Mouse (Mus musculus) Patski (cell line): Measurements from ENCODE around the gene Bicc1. TPM values are rescaled to one million over a fixed set of nuclear protein-coding genes. Genes with fewer than 3 reads are reported as not detected.

ENCODE experiments used
- ATAC-seq: fragments of 100-300 bp; one replicate; pipeline ENCODE4 v1.8.0; 2021
- CTCF ChIA-PET: fragments of 350-600 bp; sonication (Branson Sonifier 250); formaldehyde crosslinking; loops from one replicate; lab custom pipeline; 2022; ENCODE audit warnings: inconsistent platforms; lab: Charles Lee
- POLR2A ChIA-PET: fragments of 350-600 bp; sonication (Branson Sonifier 250); formaldehyde crosslinking; loops from one replicate; lab custom pipeline; 2022; ENCODE audit warnings: antibody characterized with exemption, inconsistent platforms; lab: Charles Lee
- DNase-seq: peaks from one replicate; pipeline ENCODE4 v3.0.0-alpha.2; 2011; ENCODE audit warnings: low read depth, low spot score
- H3K27me3 ChIP-seq: fragments of 371-371 bp; one replicate; pipeline ENCODE4 v1.5.1; 2021
- CTCF ChIP-seq: fragments of 100-300 bp; IDR thresholded peaks from one replicate; pipeline ENCODE4 v1.5.1; 2021
- in situ Hi-C: fragments of 300-500 bp; cut with MboI; formaldehyde crosslinking; loops from 3 replicates; pipeline ENCODE4 v1.11.1; 2018; ENCODE audit warnings: low pct_unique_long_range_greater_than_20kb, mixed read lengths
- polyA plus RNA-seq: library from polyadenylated mRNA; unstranded; gene quantifications from one replicate; pipeline ENCODE4 v1.2.3, GENCODE M21; 2021

The Bicc1 gene
- polyA plus RNA-seq, 1 experiment from 2014 or later, result 384 TPM

- H3K27me3 ChIP-seq, result no peaks in the 10 kb centered on the region
- in situ Hi-C loops, result no loop called here
- ChIA-PET POLR2A (no interaction called here), CTCF (no interaction called here)
- TF ChIP-seq CTCF, result no peak
- no peak for ATAC-seq
- DNase-seq, result no peak
These were observed 165.4 kb downstream of the Bicc1 start for GRCm38 (mm10) chr10:70994135-70994497.

GRCm38 (mm10) chr10:70993497-70994134, 165.9 kb downstream of the Bicc1 start:
- in situ Hi-C loops, result no loop called here
- CTCF ChIA-PET, result no interaction called here
- ATAC-seq, result no peak
- no peak for TF ChIP-seq CTCF
- POLR2A ChIA-PET, result no interaction called here
- DNase-seq, result no peak
- H3K27me3 ChIP-seq, result no peaks in the 10 kb centered on the region

- ATAC-seq (no peak), DNase-seq (no peak)
- no peaks in the 10 kb centered on the region for H3K27me3 ChIP-seq
- ChIA-PET POLR2A (no interaction called here), CTCF (no interaction called here)
- TF ChIP-seq CTCF, result no peak
- in situ Hi-C loops, result no loop called here
These were observed 172.1 kb downstream of the Bicc1 start for GRCm38 (mm10) chr10:70987396-70987795.

- no peaks in the 10 kb centered on the region for H3K27me3 ChIP-seq
- TF ChIP-seq CTCF, result no peak
- ATAC-seq (no peak), DNase-seq (no peak)
- in situ Hi-C loops, result no loop called here
- POLR2A ChIA-PET, result interaction anchor here (0.6 kb wide), 1 partner anchor 159 kb away, joined by 5 read pairs; no protein-coding TSS in a partner anchor
- CTCF ChIA-PET, result interaction anchor here (0.8 kb wide), 1 partner anchor 19 kb away, joined by 4 read pairs; no protein-coding TSS in a partner anchor
These were observed 176.3 kb downstream of the Bicc1 start for GRCm38 (mm10) chr10:70983036-70983670.

GRCm38 (mm10) chr10:70982156-70982555, 177.3 kb downstream of the Bicc1 start:
- CTCF ChIA-PET, result no interaction called here
- in situ Hi-C loops, result no loop called here
- no peak for ATAC-seq
- POLR2A ChIA-PET, result no interaction called here
- TF ChIP-seq CTCF, result no peak
- no peaks in the 10 kb centered on the region for H3K27me3 ChIP-seq
- no peak for DNase-seq

- no peaks in the 10 kb centered on the region for H3K27me3 ChIP-seq
- ATAC-seq (no peak), DNase-seq (no peak)
- POLR2A ChIA-PET, result no interaction called here
- CTCF ChIA-PET, result no interaction called here
- no peak for TF ChIP-seq CTCF
- in situ Hi-C loops, result no loop called here
These were observed 179.8 kb downstream of the Bicc1 start for GRCm38 (mm10) chr10:70979657-70980056.

GRCm38 (mm10) chr10:70977141-70977540, 182.4 kb downstream of the Bicc1 start:
- TF ChIP-seq CTCF, result no peak
- POLR2A ChIA-PET, result no interaction called here

GRCm38 (mm10) chr10:70976633-70977032, 182.9 kb downstream of the Bicc1 start:
- no peak for TF ChIP-seq CTCF
- no peak for ATAC-seq
- in situ Hi-C loops, result no loop called here
- CTCF ChIA-PET, result no interaction called here
- no peaks in the 10 kb centered on the region for H3K27me3 ChIP-seq
- DNase-seq, result no peak
- POLR2A ChIA-PET, result no interaction called here

More at GRCm38 (mm10) chr10:70977141-70977540, 182.4 kb downstream of the Bicc1 start:
- in situ Hi-C loops, result no loop called here
- CTCF ChIA-PET, result no interaction called here
- DNase-seq (no peak), ATAC-seq (no peak)
- no peaks in the 10 kb centered on the region for H3K27me3 ChIP-seq

GRCm38 (mm10) chr10:70971156-70971555, 188.3 kb downstream of the Bicc1 start:
- ChIA-PET CTCF (no interaction called here), POLR2A (interaction anchor here (0.6 kb wide), 1 partner anchor 34 kb away, joined by 3 read pairs; no protein-coding TSS in a partner anchor)
- DNase-seq (no peak), ATAC-seq (no peak)
- no peaks in the 10 kb centered on the region for H3K27me3 ChIP-seq
- in situ Hi-C loops, result loop anchor here (25.0 kb wide), 1 partner anchor 241 kb away; no protein-coding TSS in a partner anchor
- TF ChIP-seq CTCF, result no peak

GRCm38 (mm10) chr10:70968848-70969683, 190.4 kb downstream of the Bicc1 start:
- in situ Hi-C loops, result loop anchor here (25.0 kb wide), 1 partner anchor 243 kb away; no protein-coding TSS in a partner anchor
- TF ChIP-seq CTCF, result no peak
- ATAC-seq, result no peak
- no peak for DNase-seq
- no peaks in the 10 kb centered on the region for H3K27me3 ChIP-seq
- CTCF ChIA-PET, result no interaction called here
- POLR2A ChIA-PET, result no interaction called here
